Mouse (Mus musculus) adrenal gland, postnatal 4 days (tissue): ENCODE data around the gene Lrp8. TPM values are rescaled to one million over a fixed set of nuclear protein-coding genes. Genes with fewer than 3 reads are reported as not detected.

Experiments used
- DNase-seq, 2 experiments: peaks; one replicate each; pipeline ENCODE4 v3.0.0; 2021 to 2022; ENCODE audit warnings: low spot score in 2 of 2, mixed read lengths in 2 of 2
- long read RNA-seq, 2 experiments: library from polyadenylated mRNA; stranded (forward); transcript quantifications; one replicate each; pipeline ENCODE4 v2.0.0; 2021
- total RNA-seq, 2 experiments: library from RNA; stranded (reverse); gene quantifications; 2 replicates each; pipeline ENCODE4 v1.2.3; 2021

The Lrp8 gene
- 1 to 10 TPM; 8.8 to 8.9 TPM for total RNA-seq
- long read RNA-seq, experiment 1: 0 reads
- long read RNA-seq, experiment 2, partial matches to known transcripts: 2 of 8 reads
- long read RNA-seq, experiment 2, other reads (novel, unspliced or antisense): 6 of 8 reads

DNA sequence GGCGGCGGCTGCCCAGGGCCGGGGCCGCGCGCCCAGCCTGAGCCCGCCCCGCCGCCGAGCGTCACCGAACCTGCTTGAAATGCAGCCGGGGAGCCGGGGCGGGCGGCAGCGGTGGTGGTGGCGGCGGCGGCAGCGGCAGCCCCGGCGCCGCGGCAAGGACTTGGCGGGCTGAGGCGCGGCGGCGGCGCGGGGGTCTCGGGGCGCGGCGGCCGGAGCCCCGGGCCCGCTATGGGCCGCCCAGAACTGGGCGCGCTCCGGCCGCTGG, at the start of gene Lrp8:
Gene Lrp8, plus strand, starts transcription at position 77 of the 265 bp plus-strand sequence.
- peak in 1 of 2 experiments; percentile 36 for DNase-seq

DNA sequence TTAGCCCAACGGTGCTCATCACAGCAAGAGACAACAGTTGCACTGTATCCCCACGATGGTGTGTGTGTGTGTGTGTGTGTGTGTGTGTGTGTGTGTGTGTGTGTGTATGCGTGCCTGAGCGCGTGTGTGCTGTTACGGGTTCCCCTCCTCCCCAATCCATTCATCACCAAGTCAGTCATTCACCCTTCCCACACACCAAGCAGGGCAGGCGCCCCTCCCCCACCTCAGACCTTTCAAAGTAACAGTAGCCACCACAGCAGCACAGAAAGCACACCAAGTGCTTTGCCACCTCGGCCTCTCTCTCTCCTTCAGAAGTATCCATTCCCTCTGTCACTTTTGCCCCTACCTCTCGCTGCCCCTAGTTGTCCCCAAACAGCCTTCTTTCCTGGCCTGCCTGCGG, 45.8 kb upstream of the Lrp8 start:
- DNase-seq: no peak

DNA sequence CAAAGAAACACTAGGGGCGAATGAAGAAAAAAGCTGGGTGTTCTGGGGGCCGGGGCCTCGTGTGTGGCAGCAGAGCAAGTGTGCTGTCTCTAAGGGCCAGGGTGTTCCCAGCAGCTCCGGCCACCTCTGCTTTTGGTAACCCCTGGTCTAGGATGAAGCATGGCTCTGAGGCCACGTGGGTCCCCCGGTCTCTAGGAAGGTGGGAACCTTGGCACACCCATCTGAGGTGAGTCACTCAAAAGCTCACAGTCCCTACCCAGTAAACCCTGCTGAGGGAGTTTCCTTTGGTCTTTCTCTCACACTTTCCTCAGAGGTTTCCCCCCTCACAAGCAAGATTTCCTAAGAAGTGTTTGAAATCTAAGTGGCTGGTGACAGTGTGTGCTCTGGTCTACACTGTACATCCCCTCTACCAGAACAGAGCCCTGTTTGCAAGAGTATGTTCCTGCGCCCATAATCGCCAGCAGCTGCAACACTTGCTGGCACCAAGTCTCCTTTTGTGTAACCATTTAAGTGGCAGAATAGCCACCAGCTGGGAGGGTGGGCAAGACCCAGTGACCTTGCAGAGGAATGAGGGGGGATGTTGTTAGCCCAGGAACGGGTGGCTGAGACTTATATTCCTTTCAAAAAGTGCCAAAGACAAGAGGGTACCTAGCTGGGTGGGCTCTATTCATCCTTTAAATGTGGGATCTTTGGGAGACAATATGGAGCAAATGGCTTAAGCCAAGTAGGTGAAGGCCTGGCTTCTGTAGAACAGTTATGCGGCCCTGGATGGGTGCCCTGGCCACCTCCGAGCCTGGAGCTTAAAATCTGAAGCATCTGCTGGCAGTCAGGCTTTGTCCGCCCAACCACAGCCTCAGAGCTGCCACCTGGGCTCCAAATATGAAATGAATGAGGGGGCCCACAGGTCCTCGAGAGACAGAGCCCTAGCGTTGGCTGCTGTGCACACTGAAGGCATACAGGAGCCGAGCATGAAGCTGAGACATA, 44.3 kb upstream of the Lrp8 start:
- no peak for DNase-seq

DNA sequence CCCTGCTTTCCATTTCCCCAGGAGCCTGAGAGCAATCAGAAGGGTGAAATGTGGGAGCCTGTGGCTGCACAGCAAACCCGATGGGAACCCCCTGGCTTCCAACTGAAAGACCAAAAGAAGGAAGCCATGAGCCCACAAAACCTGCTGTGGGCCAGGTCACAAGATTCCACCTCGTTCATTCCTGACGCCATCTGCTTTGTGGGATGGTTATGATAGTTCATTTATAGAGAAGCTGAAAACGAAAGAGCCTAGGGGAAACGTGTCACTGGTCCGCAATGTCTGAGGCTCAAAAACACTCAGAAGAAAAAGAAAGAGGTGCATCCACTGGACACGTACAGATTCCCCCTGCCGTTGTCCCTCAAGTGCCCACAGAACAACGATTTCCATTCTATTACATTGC, 43.1 kb upstream of the Lrp8 start:
- DNase-seq: no peak

DNA sequence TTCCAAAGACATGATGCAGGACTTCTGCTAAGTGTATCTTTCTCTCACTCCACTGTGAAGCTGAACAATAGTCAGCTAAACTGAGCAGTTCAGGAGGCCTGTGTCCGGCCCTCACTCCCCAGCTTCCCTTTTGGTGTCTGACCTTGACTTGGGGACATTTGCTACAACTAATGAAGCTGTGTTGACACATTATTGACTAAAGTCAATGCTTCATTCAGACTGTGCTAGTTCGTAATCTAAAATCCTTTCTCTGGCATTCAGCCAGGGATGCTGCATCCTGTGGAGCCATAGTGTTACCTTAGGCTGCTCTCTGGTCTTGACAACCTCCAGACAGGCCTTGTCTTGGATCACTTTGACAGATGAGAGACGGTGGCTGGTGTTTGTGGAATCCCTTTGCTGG, 39.1 kb upstream of the Lrp8 start:
- DNase-seq: no peak

DNA sequence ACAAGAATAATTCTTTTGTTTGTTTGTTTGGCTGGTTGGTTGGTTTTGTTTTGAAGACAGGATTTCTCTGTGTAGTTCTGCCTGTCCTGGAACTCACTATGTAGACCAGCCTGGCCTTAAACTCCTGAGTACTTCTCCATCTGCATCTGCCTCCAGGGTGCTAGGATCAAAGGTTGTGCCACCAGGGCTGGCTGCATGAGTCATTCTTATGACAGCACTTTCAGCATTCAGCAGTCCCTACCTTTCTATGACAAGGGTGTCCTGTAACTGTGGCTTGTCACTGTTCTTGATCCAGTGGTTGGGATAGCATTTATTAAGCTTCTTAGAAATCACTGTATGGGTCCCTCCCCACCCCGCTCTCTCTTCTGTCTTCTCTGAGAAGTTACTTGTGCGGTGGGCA, 38.5 kb upstream of the Lrp8 start:
- no peak for DNase-seq

DNA sequence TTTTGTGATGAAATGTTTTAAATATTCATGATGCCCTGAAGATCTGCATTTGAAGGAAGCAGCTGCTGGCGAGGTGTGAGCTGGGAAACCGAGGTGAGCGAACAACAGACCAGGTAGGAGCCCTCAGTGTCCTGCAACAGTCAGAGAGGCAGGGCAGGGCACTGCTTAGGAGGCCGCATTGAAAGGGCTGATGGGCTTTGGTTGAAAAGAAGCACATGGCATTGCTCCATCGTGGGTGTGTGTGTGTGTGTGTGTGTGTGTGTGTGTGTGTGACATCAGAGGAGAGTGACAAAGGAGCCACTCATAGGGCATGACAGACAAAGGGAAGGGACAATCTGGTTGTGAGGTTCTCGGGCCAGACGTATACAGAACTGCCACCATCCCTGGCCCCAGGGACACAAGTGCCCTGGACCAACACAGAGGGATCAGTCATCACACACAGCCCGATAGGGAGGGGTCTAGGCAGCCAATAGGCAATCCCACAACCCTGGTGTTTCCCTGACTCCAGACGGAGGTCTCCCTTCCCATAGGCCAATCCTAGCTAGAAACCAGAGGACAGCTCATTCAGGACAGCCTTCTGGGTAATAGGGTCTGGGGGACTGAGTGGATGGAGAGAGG, 36.8 kb upstream of the Lrp8 start:
- no peak for DNase-seq

DNA sequence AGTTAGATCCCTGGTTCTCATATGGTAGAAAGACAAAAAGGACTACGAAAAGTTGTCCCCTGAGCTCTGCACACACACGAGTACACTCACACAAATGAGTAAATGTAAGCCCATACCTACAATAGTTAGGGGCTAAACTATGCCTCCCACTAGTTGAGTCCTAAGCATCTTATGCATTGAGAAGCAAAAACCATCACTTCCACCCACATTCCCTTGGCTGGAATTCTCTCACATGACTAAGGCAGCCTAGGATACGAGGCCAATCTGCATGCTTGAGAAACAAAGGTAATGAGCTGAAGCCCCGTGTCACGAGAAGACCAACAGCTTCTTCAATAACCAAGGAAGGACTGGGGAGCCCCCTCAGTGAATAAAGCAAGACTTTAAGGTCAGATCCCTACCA, 35.9 kb upstream of the Lrp8 start:
- no peak for DNase-seq

DNA sequence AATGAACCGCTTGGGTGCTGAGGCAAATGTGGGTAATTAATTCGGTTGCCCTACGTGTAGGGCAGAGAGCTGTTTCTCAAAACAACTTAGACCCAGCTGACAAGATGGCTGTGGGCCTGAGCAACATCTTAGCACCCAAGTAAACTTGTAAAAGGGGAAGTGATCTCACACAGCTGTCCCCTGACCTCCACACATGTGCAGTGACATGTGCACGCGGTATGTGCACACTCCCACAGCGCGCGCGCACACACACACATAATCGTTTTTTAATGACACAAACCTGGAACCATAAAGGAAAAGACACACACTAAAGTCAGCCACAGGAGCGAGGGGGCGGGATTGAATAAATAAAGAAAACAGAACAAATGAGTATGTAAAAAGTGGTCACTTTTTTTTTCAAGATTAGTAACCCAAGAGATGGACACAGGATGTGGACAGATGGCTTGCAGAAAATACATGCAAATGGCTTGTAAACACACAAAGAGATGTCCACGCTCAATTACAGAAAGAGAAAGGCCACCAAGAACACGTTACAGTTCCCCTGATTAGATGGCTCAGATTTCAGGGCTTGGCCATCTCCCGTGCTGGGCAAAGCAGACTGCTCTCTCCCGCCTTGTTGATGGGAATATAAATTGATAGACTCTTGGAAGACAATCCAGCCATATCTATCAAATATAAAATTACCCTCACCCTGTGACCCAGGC, 29.8 kb upstream of the Lrp8 start:
- no peak for DNase-seq

DNA sequence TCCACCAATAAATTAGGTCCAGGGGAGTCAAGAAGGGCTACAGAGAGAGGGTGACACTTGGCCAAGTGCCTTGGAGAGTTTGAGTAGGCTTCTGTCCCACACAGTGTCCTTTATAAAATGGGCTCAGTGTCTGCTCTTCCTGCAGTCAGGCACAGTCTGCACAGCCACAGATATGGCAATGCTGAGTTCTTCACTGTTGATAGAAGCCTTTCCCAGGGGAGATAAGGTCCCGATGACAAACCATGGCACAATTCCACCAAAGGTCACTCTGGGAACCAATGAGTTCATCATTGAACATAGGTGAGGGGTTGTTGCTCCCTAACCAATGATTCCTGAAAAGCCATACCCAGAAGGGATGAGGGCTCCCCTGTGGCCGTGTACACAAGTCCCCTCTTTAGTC, 27.2 kb upstream of the Lrp8 start:
- DNase-seq: no peak

DNA sequence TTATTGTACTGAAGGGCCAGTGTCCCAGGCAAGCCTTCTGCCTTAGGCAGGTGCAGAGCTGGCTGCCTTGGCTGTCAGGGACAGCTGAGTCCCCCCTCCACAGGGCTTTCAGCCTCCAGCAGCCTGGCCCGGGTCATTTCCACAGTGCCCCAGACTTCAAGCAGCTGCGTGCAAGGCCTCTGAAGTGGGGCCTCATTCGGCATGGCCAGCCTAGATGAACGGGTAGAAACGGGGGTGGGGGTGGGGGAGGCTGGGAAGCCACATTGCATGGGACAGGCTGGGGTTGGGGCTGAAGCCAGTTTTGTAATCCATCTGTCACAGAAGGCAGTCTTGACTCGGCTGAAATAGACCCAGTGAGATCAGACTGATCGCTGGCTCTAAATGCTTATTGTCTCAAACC, 26.4 kb upstream of the Lrp8 start:
- no peak for DNase-seq

DNA sequence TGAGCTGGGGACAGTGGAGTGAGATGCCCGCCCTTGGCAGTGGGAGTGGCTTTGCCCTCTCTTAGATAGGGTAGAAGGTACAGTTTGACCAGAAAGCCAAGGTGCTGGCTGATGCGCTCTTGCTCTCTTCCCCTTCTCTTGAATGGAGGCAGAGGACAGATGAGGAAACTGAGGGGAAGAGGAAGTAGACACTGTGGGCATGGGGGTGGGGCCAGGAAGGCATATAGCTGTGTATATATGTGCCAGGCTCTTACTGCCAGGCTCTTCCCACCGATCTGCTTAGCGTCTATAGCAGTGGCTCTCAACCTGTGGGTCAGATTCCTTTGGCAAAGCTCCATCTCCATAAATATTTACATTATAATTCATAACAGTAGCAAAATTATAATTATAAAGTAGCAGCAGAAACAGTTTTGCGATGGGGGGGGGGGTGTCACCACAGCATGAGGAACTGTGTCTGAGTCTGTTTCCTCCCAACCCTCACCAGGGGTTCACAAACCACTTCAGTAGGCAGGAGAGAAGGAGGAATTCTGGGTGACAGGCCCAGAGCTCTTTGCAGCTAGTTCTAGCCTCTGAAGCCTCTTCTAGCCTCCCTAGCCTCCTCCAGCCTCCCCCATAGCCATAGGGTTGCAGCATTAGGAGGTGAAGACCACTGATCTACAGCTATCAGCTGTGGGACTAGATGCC, 24.9 kb upstream of the Lrp8 start:
- no peak for DNase-seq

DNA sequence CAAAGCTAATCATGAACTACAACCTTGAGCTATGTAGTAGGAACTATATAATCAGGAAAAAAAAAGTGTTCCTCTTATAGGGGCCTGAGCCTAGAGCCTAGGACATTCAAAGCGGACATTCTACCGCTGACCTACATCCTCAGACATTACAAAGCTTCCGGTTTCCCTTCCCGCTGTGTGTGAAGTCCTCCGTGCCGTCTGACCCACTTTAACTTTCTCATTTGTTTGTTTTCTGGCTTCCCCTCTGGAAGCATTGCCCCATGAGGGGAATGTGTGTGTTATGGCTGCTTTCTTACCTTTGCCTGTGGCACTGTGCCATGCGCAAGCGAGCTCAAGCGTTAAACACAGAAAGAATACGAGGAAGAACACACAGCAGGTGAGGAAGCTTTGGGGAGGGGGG, 18.5 kb upstream of the Lrp8 start:
- DNase-seq: no peak

DNA sequence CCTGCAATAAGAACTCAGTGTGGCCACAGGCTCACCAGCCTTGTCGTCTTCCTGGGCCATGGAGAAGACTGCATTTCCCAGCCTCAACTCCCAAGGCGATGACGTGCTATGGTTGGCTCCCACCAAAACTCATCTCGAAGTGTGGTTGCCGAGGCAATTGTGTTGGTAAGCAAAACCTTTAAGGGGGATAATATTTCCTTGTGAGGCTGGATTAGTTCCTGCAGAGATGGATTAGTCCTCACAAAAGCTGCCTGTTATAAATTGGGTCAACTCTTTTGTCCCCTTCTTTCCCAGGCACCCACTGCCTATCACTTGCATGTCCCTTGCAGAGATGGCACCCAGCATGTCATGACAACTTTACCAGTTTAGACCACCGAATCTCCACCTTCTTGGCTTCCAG, 13.2 kb upstream of the Lrp8 start:
- DNase-seq: no peak

DNA sequence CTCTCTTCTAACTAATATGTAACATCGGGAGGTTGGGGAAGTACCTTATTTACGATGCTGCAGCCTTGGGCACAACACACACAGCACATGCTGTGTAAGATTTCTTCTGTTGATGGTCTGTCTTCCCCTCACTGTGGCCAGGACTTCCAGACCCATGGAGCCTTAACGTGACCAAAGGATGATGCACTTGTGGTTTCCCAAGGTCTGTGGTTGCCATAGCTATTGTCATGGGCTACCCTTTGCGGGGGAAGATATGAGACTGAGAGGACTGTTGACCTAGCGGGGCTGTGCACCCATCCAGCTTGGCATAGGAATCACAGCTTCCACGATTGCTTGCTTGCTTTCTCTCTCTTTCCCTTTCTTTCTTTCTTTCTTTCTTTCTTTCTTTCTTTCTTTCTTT, 1.3 kb upstream of the Lrp8 start:
- no peak for DNase-seq

DNA sequence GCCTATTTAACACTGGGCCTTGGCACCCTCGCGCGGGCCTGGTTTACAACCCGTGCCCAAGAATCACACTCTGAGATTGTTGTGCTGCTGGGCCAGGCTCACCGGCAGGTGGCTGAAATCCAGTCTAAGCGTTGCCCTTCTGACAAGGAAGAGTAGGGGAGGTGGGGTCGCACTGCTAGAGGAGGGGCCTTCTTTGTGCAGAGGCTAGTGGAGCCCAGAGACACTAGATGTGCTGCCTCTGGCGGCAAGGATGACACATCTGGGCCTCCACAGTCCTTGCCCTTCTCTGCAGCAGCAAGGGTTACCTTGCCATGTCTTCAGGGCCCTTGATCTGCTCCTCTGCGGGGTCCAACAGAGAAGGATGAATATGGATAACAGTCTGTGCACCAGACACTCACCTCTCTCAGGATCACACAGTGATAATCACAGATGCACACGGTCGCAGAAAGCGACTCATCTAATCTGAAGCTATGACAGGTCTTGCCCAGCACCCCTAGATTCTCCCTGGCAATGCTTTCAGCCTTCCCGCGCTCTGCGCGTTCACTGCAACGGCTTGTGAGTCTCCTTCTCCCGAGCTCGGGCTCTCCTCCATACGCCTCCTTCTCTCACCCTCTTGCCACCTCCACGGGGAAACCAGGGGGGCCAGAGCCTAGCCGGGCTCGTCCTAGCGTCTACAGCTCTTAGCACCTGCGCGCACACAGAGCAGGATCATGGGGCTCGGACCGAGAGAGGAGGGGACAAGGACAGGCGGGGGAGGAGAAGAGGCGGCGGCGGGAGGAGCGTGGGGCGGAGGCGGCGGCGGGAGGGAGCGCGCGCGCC, 486 bp upstream of the Lrp8 start:
- peak in 1 of 2 experiments; percentile 50 for DNase-seq

DNA sequence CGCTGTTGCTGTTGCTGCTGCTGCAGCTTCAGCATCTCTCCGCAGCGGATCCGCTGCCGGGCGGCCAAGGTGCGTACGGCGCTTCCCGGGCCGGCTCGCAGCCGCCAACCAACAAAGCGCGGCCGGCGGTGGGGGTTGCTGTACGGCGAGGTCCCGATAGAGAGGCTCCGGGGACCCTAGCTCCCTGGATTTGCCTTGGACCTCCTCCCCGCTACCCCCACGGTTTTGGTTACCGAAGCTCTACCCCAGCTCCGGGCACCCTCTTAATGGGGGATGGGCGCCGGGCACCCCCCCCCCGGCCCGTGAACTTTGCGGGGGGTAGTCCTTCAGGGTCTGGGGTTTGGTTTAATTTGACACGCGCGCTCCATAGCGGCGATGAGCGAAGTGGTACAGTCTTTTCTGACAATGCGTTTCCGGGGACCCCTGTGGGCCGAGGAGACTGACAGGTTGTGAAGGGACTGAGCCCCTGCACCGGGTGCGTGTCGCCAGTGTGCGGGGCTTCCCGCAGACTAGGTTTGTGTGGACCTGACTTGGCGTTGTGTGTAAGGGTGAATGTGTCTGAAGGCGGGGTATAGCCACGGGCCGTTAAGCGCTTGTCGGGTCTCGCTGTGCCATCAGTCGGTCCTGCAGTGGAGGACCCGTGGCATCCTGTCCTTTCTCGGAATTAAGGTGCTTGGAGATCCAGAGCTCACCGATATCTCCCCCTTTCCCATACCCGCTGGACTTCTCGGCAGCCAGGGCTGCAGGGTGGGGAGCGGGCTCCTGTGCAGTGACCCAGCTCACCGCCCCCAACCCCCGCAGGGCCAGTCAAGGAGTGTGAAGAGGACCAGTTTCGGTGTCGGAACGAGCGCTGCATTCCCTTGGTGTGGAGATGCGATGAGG, 630 bp downstream of the Lrp8 start:
- no peak for DNase-seq

DNA sequence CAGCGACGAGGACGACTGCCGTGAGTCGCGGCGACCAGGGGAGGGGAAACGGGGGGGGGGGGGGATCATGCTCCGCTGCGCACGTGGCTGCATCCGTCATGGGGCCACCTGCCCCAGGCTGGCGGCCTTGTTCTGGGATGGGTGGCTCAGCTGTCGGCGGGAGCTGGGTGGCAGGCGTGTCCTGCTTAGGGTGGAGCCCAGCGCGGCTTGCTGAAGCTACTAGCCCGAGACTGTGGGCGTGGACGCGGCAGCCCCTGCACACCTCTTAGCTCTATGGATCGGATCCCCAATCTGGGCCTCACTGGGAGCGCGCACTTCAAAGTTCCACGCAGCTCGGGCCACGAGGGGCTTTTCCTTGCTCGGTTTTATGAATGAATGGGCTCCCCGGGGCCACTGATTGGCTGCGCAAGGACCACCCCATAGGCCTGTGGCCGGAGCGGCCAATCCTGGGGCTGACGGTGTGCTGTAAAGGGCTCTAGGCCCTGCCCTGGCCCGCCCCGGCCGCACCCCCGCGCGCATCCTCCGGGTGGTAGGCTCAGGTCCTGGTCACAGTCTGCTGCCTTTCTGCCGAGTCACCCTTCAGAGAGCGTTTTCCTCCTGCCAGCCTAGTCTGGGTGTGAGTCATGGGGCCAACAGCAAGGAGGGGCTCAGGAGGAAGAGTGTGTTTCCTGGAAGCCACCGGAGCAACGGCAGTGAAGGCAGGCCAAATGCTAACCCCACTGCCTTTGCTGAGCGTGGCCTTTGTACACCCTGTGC, 1.5 kb downstream of the Lrp8 start:
- DNase-seq: peak; percentile 57 to 72

DNA sequence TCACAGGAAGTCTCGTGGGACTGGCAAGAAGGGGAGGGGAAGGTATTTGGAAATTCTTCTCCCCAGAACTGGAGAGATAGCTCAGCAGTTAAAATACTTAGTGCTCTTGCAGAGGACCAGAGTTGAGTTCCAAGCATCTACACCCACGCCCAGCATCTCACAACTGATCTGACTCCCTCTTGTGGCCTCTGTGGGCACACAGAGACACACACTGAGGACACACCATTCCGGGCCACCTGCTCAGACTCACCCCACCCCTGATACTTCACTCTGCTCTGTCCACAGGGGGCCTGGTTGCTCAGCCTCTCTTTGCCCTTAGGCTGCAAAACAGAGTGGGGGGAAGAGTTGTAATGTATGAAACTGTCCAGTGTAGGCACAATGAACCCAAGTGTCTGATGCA, 3.4 kb downstream of the Lrp8 start:
- DNase-seq: no peak
